Mouse (Mus musculus) kidney, adult 9 months (tissue): ENCODE results near the gene Cd55.
"Not testable (repeated sequence)": the region's sequence is repeated elsewhere in the genome, so short reads cannot be mapped to it uniquely, and the experiment has no call there.

Experiments
- DNase-seq: peaks from one replicate; pipeline ENCODE4 v3.0.0; 2022

Cd55 gene

DNA sequence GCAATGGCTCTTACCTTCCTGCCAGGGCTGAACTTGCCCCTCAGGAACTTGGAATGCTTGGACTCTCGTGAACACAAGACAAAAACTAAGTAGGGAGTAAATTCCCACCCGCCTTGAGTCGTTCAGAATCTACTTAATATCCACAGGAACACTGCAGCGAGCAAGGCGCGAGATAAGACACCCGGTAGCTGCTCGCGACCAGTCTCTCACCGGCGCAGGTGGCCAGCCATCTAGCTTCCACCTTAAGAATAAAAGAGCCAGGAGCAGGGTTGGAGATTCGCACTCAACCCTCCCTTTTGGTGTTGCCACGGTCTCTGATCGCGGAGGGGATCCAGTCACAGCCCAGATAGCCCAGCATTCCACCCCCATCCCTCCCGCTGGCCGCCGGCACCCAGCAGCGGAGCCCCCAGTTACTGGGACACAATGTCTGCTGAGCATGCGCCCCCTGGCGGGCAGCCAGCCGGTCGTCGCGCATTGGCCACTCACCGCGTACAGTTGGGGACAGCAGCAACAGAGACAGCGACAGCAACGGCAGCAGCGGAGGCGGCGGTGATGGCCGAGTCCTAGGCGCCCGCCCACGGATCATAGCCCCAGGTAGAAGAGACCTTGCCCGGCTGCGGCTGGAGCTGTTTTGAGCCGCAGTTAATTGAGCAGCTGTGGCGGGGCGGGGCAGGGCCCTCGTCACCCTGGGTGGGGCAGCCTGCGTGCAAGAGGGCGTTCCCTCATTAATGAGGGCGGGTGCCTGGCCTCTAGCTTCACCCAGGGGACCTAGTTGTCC lies at the start of gene Cd55:
Gene Cd55 (minus strand): TSS at position 661 of the 778 bp plus-strand sequence.
- peak; percentile 78 for DNase-seq

DNA sequence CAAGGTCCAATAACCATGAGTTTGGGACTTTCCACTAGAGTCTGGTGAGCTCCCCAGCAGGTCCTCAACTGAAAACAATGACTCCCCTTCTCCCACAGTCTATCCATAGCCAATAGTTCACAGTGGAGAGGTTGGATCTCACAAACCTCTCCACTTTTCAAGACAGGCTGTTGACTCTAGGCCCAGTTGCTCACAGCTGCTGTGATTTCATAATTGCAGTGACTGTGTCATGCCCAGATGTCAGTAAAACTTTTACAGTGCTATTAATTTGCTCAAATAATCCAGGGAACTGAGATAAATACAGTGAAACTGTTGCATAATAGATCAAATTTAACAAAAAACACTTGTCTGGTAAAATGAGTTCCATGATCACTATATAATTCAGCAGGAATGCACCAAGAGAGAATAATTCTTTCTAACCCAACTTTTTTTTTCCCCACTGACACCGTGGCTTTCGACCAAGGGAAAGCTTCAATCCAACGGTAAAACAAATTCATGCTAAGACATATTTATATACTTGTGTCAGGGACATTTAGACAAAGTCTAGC lies 49.4 kb upstream of the Cd55 start:
- no peak for DNase-seq

DNA sequence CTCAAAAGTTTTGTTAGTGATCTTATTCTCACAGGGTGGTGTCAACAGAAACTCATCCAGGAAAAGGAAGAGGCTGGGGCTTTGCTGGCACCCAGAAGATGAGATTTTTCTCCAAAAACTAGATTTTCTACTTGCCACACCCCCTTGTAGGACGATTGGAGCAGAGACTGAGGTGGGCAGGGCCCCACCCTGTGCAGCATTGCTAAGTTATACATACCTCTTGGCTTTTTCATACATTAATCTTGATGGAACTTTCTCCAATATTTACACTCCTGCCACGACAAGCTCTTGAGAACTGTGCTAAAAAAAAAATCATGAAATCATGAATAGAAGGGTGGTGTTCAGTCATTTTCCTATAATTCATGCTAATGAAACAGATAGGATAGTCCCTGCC lies 46.4 kb upstream of the Cd55 start:
- no peak for DNase-seq

DNA sequence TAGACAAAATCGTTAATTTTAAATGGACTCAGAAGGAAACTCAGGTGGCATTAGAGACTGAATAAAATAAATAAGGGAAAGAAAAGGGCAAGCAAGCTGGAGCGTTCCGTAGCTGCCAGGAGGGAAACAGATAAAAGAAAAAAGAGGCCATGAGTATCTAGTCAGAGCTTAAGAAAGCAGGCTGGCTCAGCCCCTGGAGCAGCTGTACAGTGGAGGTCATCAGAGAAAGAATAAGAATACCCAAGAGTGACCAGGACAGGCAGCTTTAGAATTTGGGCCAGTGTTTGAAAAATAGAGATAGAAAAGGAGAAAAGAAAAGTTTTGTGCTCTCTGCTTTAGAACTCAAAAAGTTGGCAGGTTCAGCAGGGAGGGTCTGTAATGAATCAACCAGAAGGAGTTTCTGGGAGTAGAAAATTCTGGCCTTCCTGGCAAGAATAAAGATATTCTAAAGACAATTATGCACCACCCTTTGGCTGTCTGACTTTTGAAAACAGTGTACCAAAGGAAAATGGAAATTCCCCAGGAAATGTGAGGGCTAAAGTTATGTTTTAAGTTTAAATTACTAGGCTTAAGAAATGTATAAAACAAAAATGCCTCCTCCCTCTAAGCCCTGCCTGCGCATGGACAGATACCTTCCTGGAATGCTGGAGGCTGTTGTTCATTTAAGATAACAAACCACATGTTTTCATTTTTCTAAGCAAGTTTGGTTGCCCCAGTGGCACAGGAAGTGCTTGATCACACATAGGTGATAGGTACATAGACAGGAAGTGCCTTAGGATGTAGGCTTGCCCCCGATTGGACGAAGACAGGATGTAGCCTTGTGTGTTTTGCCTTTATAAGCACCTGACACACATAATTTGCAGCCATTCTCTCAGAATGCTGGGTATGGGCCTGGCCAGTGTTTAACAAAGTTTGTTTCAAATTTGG lies 45.7 kb upstream of the Cd55 start:
- DNase-seq = no peak

DNA sequence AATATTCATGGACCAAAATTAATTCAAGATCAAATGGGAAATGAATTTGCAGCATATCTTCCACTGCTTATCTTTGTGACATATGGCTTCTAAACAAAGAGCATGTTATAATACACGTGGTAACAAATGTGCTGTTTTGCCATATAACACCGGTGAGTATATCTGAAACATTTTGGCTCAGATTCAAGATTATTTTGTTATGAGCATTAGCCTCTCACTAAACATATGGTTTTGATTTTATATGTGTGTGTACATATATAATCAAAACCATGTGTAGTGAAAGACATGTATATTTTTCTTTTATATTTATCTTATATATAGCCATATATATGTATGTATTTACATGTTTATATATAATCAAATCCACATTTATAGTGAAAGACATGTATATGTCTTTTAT lies 44.9 kb upstream of the Cd55 start:
- DNase-seq = no peak

DNA sequence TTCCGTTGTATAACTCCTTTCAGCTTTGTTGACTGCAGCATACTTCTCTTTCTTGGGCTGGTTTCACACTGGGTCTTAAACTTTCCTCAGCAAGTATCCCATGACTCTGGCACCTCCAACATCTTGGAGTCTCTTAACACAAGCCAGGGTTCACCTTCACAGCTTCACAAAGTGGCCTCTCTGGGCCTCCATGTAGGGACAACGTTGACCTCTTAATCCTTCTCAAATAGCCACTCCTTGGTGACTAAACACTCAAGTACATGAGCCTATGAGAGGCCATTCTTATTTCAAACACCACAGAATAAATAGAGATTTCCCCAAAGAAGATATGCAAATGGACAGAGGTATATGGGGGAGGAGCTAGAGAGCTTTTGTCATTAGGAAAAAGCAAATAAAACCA lies 37.4 kb upstream of the Cd55 start:
- DNase-seq = no peak

DNA sequence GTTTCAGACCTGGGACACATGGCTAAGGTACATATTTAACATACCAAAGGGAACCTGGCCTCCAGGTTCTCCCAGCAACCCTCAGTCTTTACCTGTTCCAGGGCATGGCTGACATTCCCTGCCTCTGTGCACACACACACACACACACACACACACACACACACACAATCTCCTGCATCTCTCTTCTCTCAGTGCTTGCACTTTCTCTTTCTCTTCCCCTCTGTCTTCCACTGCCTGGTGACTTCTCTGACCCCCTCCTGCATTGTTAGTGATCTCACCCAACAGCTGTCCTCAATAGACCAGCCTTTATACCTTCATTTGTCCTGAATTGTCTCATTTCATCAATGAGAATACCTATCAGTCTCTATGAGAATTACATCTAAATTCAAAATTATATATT lies 35.8 kb upstream of the Cd55 start:
- DNase-seq = no peak

DNA sequence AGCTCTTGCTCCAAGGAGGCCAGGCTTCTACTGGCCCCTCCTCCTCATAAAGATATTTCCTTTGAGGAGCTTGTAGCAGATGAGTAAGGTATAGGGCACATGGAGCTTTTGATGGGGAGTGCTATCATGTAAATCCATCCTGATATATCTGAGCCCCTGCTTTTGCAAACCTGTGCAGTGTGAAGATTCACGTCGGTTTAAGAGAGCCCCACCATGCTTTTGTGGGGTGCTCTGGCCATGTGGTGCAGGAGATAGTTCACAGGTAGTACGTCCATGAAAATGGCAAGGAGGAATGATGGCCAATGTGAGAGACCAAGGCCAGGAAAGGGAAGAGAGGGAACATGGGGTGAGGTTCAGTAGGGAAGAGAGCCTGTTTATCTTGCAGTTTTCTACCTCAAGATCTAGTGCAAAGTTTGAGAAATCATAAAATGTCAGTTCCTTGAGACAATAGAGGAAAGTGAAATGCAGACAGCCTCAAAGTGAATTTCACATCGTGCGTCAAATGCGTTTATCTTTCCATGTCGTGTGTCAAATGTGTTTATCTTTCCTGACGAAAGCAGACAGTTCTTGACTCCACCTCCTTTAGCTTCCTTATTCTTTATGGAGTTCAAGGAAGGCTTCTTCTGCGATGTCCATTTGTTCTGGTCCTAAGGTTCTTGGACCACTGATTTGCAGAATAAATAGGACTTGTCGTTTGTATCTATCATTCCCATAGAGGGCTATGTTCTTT lies 24.4 kb upstream of the Cd55 start:
- no peak for DNase-seq

DNA sequence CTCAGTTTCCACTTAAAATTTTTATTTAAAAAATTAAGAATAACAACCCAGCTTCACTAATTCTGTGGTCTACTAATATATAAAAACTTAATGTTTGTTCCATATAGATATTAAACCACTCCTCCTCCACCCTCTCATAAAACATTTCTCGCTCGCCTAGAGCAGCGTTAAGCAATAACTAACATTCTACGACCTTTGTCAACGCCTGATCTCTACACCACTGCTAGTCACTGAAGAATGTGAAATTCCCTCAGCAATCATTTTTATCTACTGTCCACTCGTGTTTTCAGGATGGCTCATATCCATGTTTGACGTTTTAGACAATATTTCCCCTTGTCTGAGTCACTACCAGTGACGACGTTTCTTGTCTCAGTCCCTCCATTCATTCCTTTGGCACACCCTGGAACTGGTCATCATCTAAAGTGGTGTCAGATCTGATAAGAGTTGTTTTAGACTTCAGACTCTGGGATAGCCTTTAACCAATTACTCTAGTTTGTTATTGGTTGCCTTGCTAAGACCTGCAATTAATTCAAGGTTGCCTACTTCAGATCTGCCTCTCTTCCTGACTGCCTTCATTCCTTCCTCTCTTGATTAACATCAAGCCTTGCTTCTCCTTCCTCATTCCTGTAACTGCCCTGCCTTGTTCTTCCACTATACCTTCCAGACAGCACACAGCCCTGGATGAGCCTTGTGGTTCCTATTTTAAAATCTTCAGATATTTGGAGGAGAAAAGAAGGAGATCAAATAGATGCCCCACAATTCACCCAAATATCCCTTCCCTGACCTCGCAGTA lies 23.5 kb upstream of the Cd55 start:
- DNase-seq = peak; percentile 22

DNA sequence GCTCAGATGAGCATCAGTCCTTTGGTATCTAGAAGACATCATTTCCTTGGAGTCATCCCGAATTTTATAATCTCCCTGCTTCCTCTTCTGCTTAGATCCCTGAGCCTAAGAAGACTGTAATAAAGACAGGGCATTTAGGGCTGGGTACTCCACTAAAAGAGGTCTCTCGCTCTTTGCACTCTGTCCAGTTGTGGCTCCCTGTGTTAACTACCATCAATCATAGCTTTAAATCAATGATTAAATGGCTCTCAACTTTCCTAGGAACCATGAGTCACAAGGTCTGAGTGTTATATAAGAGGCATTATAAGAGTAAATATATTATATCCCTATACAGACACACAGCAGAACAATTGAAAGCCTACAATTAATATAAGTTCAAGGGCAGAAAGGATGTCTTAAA lies 22.8 kb upstream of the Cd55 start:
- DNase-seq = peak; percentile 43

DNA sequence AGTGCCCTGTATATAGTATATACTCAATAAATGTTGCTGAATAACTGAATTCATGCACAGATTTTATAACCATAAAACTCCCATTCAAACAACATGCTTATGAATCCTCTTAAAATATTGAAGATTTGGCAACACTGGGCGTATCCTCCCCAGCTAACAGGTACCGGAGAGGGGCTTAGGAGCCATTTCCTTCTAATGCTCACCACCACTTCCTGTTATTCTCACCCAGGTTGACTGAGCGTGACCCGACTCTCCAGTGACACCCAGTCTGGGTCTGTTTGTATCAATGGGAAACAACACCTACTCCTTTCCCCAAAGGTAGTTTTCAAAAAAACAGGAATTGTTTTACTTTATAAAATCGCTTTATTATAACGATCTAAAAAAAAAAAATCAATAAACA lies 12.4 kb upstream of the Cd55 start:
- DNase-seq = no peak

DNA sequence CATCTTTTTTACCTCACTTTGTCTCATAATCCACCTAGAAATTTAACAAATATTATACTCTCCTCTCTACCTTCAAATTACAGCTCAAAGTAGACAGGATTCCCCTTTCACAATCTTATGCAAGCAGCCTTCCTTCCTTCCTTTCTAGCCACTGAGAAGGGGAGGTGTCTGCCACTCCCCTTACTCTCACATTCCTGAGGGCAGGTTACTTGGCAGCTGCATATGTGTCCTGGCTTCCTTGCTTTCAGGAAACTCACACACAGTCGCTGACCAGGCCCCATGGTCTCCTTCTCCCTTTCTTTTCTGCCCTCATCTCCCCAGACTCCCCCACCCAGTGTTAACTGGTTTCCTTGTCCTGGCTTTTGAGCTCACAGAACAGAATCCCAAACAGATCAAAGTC lies 11.7 kb upstream of the Cd55 start:
- no peak for DNase-seq

DNA sequence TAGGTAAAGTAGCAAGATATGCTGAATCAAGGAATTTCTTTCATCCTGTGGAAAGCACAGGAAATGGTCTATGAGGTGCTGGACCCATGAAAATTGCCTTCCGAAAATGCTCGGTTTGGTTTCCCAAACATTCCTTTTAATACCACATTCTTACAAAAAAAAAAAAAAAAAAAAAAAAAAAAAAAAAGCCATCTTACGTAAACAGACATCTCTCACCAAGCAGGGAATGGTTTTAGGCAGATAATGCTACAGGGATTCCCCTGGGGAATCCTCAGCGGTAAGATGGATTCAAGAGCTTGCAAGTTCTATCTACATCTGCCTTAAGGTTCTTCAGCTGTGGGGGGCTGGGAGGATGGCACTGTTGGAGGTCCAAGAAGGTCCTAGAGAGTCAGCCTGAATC lies 7.5 kb upstream of the Cd55 start:
- DNase-seq = no peak

DNA sequence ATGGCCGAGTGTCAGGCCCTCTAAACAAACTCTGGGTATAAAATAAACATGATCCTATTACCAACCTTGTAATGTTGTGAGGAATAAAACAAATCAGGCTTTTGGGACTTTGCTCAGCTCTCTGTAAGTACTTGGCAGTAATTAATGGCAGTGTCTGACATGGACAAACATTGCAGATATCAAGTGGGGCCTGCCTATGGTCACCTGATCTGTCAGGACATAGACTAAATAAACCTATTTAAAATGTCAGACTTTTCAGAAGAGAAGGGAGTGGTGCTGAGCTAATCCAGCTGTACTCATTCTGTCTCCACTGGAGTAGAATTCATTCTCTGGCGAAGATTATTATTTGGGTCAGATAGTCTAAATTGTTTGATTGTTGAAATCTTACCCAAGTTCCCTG lies 4.9 kb upstream of the Cd55 start:
- DNase-seq = no peak

DNA sequence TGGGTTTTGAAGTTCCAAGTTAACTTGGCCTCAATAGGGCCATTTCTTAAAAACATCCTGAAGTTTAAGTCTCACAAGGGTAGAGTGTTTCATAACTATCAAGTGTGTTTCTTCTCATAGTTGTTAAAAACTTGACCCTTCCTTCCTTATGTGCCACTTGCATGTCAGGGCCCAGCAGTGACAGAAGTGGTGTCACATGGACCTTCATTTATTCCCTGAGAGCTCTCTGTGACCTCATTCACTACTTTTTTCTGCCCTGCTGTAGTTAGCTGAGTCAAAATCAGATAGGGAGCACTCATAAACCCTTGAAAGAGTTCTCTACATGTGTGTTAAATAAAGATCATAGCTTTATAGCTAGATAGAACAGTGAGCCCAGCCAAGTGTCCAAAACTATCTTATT lies 1.6 kb upstream of the Cd55 start:
- no peak for DNase-seq

DNA sequence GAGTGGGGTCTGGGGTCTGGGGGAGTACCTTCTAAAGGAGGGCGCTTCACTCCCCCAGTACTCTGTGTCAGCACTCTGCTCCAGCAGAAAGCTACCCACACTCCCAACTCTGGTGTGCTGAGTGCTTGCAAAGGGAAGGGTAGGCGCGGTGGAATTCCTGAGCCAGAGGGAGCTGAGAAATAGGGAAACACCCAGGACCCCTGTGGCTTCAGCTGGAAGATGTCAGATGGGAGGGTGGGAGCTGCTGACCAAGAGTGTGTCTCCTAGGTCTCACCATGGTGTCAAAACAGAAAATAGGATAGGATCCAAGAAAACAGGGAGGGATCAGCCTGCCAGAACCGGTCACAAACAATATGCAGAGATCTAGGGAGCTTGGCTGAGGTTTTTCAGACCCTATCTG lies 323 bp upstream of the Cd55 start:
- DNase-seq = no peak

DNA sequence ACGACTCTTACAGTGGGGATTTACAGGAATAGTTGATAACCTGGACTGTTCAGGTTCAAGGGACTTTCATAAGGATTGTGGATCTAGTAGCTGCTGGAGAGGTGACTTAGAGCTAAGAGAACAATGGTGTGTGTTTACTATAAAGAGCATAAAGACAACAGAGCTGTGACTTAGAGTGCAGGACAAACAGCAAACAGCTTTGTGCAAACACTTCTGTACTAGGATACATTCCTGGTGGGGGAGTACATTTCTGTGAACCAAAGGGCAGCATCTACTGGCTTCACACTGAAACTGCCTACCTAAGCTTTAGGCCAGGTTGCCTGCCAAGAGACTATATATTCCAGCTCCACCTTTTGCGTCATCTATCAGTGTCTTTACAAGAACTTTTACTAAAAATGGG lies 7.4 kb downstream of the Cd55 start:
- no peak for DNase-seq

DNA sequence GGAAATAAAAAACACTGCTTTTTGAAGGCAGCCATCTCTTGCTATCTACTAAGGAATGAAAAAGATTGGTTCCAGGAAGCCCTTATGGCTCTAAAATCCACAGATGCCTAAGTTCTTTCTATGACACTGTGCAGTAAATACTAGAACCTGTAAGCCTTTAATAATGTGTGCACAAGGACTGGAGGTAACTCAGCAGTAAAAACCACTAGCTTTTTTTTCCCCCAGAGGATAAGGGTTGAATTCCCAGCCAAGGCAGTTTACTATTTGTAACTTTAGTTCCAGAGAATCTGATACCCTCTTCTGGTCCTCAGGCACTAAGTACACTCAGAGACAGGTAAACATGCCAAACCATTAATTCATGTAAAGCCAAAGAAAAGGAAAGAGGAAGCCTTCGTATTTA lies 19.6 kb downstream of the Cd55 start:
- DNase-seq = not testable (repeated sequence)

DNA sequence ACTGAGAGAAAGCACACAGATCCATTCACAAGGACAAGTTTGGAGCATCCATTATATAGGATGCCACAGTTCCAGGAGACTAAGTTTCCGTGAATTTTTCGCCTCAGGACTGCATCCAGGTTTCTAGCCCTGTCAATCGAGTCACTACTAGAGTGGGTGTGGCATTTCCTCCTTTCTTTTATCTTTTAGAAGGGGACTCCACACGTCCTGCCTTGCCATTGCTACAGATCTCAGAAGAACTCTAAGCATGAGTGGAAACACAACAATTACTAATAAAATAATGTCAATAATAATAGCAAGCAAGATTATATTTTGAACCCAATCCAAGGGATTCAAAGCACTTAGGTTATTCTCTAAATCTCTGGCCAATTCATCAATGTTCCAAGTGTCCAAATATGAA lies 31.6 kb downstream of the Cd55 start:
- DNase-seq = no peak

DNA sequence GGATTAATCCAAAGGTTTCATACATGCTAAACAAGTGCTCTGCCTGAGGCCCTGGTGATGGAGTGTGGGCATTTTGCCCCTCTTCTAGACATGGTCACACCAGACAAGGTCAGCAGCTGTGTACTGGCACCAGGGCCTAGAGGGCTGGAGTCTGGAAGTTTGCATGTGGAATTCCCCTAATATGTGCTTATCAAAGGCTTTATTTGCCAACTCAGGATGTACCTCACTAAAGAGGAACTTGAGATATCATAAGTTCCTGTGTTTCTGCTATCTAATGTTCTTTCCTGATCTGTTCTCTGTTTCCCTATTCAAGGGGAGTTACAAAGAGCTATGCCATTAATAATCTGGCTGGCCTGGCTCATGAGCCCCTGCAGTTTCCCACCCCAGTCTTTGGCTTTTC lies 33.9 kb downstream of the Cd55 start:
- not testable (repeated sequence) for DNase-seq

DNA sequence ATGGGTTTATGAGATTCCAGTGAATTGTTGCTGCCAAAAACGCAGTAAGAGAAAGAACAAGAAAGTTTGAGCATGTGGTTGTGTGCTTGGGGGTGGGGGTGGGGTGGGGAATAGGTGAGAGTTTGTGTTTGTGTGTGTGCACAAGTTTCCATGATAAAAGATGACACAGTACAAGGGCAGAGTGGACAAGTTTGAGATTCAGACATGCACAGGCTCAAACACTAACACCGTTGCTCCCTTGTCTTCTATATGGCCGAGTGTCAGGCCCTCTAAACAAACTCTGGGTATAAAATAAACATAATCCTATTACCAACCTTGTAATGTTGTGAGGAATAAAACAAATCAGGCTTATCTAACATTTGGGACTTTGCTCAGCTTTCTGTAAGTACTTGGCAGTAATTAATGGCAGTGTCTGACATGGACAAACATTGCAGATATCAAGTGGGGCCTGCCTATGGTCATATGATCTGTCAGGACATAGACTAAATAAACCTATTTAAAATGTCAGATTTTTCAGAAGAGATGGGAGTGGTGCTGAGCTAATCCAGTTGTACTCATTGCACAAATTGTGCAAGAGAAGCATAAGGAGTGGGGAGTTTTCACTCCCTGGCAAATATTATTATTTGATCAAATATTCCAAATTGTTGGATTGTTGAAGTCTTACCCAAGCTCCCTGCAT lies 35.2 kb downstream of the Cd55 start:
- DNase-seq = not testable (repeated sequence)

DNA sequence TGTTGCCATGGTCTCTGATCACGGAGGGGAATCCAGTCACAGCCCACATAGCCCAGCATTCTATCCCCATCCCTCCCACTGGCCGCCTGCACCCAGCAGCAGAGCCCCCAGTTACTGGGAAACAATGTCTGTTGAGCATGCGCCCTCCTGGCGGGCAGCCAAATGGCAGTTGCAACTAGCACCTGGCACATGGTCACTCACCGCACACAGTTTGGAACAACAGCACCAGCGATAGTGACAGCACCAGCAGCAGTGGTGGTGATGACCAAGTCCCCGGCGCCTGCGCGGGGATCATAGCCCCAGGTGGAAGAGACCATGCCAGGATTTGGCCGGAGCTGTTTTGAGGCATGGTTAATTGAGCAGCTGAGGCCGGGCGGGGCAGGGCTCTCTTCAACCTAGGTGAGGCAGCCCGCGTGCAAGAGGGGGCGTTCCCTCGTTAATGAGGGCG lies 39.9 kb downstream of the Cd55 start, which contains the start of gene Cd55b:
Gene Cd55b (minus strand): TSS at position 346 of the 448 bp plus-strand sequence.
- DNase-seq = no peak
